Mouse (Mus musculus) testis, adult 2 months (tissue): ENCODE measurements around the gene Arhgef39. TPM values are rescaled to one million over a fixed set of nuclear protein-coding genes. Genes with fewer than 3 reads are reported as not detected.

Experiments used
- H3K27ac ChIP-seq: fragments of 200-500 bp; 2 replicates; pipeline ENCODE4 v1.5.1; 2012; ENCODE audit warnings: low read depth, low read length; ENCODE audit not compliant: control insufficient read depth, insufficient read depth
- H3K27me3 ChIP-seq: fragments of 200-500 bp; 2 replicates; pipeline ENCODE4 v1.6.1; 2012; ENCODE audit warnings: mild to moderate bottlenecking, low read length, moderate library complexity; ENCODE audit not compliant: control insufficient read depth, insufficient read depth
- H3K36me3 ChIP-seq: fragments of 200-500 bp; 2 replicates; pipeline ENCODE4 v1.6.1; 2012; ENCODE audit warnings: mild to moderate bottlenecking, low read length; ENCODE audit not compliant: control insufficient read depth, insufficient read depth
- H3K4me1 ChIP-seq: fragments of 200-500 bp; 2 replicates; pipeline ENCODE4 v1.6.1; 2012; ENCODE audit warnings: low read length; ENCODE audit not compliant: control insufficient read depth, insufficient read depth
- H3K4me3 ChIP-seq: fragments of 200-500 bp; 2 replicates; pipeline ENCODE4 v1.5.1; 2012; ENCODE audit warnings: low read depth, mild to moderate bottlenecking, low read length, moderate library complexity, mixed read lengths; ENCODE audit not compliant: control insufficient read depth
- CTCF ChIP-seq: fragments of 200-500 bp; IDR thresholded peaks from 2 replicates; pipeline ENCODE4 v1.5.1; 2012; ENCODE audit warnings: low read depth, mild to moderate bottlenecking, inconsistent platforms, low read length, moderate library complexity; ENCODE audit not compliant: control insufficient read depth, insufficient read depth, insufficient replicate concordance
- POLR2A ChIP-seq: fragments of 200-500 bp; IDR thresholded peaks from 2 replicates; pipeline ENCODE4 v1.6.1; 2012; ENCODE audit warnings: low read depth, mild to moderate bottlenecking, inconsistent platforms, low read length, moderate library complexity; ENCODE audit not compliant: control insufficient read depth
- polyA plus RNA-seq: library from polyadenylated mRNA; depleted of rRNA; stranded (reverse); fragments of >200 nt; gene quantifications from 2 replicates; pipeline ENCODE4 v1.2.3, GENCODE M21; 2012

The Arhgef39 gene
- polyA plus RNA-seq, 1 experiment: 26.6 TPM

GRCm38 (mm10) chr4:43515764-43516708, 16.5 kb upstream of the Arhgef39 start:
- Histone ChIP-seq H3K36me3 (no peaks in the 10 kb centered on the region), H3K4me1 (peaks cover 11% of the 10 kb centered on the region), H3K27ac (no peak overlapping the region), H3K4me3 (no peak overlapping the region), H3K27me3 (no peaks in the 10 kb centered on the region)
- TF ChIP-seq POLR2A (no peak), CTCF (no peak)

GRCm38 (mm10) chr4:43513791-43514190, 14.3 kb upstream of the Arhgef39 start:
- Histone ChIP-seq H3K4me3 (no peak overlapping the region), H3K27ac (no peak overlapping the region), H3K27me3 (no peaks in the 10 kb centered on the region), H3K36me3 (no peaks in the 10 kb centered on the region), H3K4me1 (no peaks in the 10 kb centered on the region; the same call in 1 of the 2 replicates)
- TF ChIP-seq POLR2A (no peak), CTCF (no peak)

DNA sequence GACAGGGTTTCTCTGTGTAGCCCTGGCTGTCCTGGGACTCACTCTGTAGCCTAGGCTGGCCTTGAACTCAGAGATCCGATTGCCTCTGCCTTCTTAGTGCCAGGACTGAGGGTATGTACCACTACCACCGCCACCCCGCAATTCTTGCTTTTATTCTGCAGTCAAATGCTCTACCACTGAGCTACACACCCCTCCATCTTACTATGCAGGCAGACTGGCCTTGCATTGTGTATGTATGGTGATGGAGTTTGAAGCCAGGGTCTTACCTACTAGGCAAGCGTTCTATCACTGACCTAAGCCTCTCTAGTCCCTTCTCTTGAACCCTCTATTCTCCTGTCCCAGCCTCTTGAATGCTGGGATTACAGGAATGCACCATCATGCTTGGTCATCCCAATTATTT, 13.8 kb upstream of the Arhgef39 start:
- no peak for TF ChIP-seq CTCF
- no peak for TF ChIP-seq POLR2A
- Histone ChIP-seq H3K4me3 (no peak overlapping the region), H3K27me3 (no peaks in the 10 kb centered on the region)

DNA sequence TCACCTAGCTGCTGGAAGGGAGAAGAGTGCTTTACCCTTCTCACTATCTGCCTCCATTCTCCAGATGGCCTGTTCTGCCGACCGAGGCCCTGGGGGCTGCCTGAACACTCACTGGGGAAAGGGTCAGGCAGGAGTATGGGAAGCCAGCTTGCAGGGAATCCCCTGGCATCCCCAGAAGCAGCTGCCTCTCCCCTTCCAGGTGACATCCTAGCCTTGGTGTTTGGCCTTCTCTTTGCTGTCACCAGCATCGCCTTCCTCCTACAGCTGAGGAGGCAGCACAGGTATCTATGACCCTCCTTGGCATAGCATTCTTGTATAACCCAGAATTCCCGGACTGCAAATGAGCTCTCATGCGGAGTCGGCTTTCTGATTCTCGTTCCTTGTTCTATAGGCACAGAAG, 13.2 kb upstream of the Arhgef39 start:
- Histone ChIP-seq H3K27ac (no peak overlapping the region), H3K4me3 (no peak overlapping the region), H3K27me3 (no peaks in the 10 kb centered on the region), H3K4me1 (no peaks in the 10 kb centered on the region; the same call in 1 of the 2 replicates), H3K36me3 (no peaks in the 10 kb centered on the region)
- TF ChIP-seq POLR2A: no peak

More for the DNA sequence above, 13.8 kb upstream of the Arhgef39 start:
- no peaks in the 10 kb centered on the region for H3K36me3 ChIP-seq
- H3K27ac ChIP-seq: no peak overlapping the region
- no peaks in the 10 kb centered on the region; the same call in 1 of the 2 replicates for H3K4me1 ChIP-seq

- TF ChIP-seq POLR2A (no peak), CTCF (no peak)
- H3K27me3 ChIP-seq: no peaks in the 10 kb centered on the region
- no peaks in the 10 kb centered on the region; the same call in 1 of the 2 replicates for H3K4me1 ChIP-seq
- H3K36me3 ChIP-seq: no peaks in the 10 kb centered on the region
- no peak overlapping the region for H3K4me3 ChIP-seq
- no peak overlapping the region for H3K27ac ChIP-seq
Observed at GRCm38 (mm10) chr4:43511675-43512454, 12.4 kb upstream of the Arhgef39 start.

GRCm38 (mm10) chr4:43509109-43509508, 9.6 kb upstream of the Arhgef39 start:
- H3K27ac ChIP-seq: no peak overlapping the region
- TF ChIP-seq POLR2A (no peak), CTCF (no peak)
- no peak overlapping the region for H3K4me3 ChIP-seq
- no peaks in the 10 kb centered on the region for H3K36me3 ChIP-seq
- no peaks in the 10 kb centered on the region for H3K27me3 ChIP-seq
- no peaks in the 10 kb centered on the region for H3K4me1 ChIP-seq

DNA sequence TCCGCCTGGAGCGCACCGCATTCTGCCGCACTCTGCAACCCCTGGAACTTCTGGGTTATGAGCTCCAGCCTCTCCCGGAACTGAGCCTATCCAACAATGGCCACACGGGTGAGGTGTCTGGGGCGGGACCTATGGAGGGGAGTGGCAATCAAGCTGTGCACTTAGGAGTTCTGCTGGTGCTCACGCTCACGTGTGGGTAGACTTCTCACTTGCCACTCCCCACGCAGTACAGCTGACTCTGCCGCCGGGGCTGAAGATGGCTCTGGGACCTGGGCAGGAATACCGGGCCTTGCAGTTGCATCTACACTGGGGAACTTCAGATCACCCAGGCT, 9.1 kb upstream of the Arhgef39 start:
- Histone ChIP-seq H3K36me3 (no peaks in the 10 kb centered on the region), H3K27me3 (no peaks in the 10 kb centered on the region), H3K27ac (no peak overlapping the region), H3K4me3 (no peak overlapping the region), H3K4me1 (no peaks in the 10 kb centered on the region)
- TF ChIP-seq CTCF (no peak), POLR2A (no peak)
